Mouse (Mus musculus): Measurements from ENCODE around the gene Shank2. TPM values are rescaled to one million over a fixed set of nuclear protein-coding genes. Genes with fewer than 3 reads are reported as not detected.

Shank2 gene
- polyA plus RNA-seq, 1 experiment from 2014 or later: 3.3 TPM

GRCm38 (mm10) chr7:144426594-144426993 lies 424.9 kb downstream of the Shank2 start:
- ATAC-seq (ENCODE audit: low FRiP score, low read depth): no peak
- no peaks in the 10 kb centered on the region for H3K36me3 ChIP-seq
- H3K4me1 ChIP-seq: no peaks in the 10 kb centered on the region
- no peak overlapping the region for H3K4me2 ChIP-seq (replicated peaks)
- 78% methylated on average over 3 of the region's 3 CpGs for WGBS
- no peaks in the 10 kb centered on the region for H3K9me3 ChIP-seq
- no peak overlapping the region for H3K4me3 ChIP-seq
- no peak overlapping the region for H3K27ac ChIP-seq
- no peak overlapping the region for H3K9ac ChIP-seq
- no peaks in the 10 kb centered on the region for H3K27me3 ChIP-seq (replicated peaks)

- no peak for ATAC-seq (ENCODE audit: low FRiP score, low read depth)
- Histone ChIP-seq H3K4me1 (no peaks in the 10 kb centered on the region), H3K9ac (no peak overlapping the region), H3K36me3 (no peaks in the 10 kb centered on the region), H3K4me3 (no peak overlapping the region), H3K27me3 (replicated peaks) (no peaks in the 10 kb centered on the region), H3K9me3 (no peaks in the 10 kb centered on the region), H3K4me2 (replicated peaks) (no peak overlapping the region), H3K27ac (no peak overlapping the region)
- 83% methylated on average over 3 of the region's 3 CpGs for WGBS
These were observed 425.7 kb downstream of the Shank2 start for GRCm38 (mm10) chr7:144427460-144427859.

DNA sequence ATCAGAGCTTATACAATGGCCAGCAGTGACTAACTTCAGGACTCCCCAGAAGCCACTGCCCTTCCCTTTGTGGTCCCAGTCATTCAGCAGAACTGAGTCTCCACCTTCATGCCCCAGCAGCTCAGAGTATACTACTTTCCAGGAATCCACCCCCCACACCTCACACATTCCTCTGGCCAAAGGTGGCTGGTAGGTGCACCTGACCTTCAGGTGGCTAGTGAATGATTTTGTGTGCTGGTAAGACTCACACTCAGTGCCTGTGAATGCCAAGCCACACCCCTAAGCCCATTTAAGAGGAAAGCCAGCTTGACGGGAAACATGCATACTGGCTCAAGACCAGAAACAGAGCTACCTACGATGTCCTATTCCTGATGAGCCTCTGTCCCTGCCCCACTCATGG lies 431.2 kb downstream of the Shank2 start:
- H3K9me3 ChIP-seq: no peaks in the 10 kb centered on the region
- H3K36me3 ChIP-seq: peaks cover 25% of the 10 kb centered on the region
- no peak for ATAC-seq (ENCODE audit: low FRiP score, low read depth)
- H3K27me3 ChIP-seq (replicated peaks): no peaks in the 10 kb centered on the region
- H3K4me2 ChIP-seq (replicated peaks): no peak overlapping the region
- no peak overlapping the region for H3K27ac ChIP-seq
- H3K4me1 ChIP-seq: no peaks in the 10 kb centered on the region
- H3K9ac ChIP-seq: no peak overlapping the region
- WGBS: 75% methylated on average over 2 of the region's 2 CpGs
- H3K4me3 ChIP-seq: no peak overlapping the region

GRCm38 (mm10) chr7:144438811-144439210 lies 437.1 kb downstream of the Shank2 start:
- H3K27ac ChIP-seq: no peak overlapping the region
- H3K4me3 ChIP-seq: no peak overlapping the region
- no peaks in the 10 kb centered on the region for H3K9me3 ChIP-seq
- no peak overlapping the region for H3K4me2 ChIP-seq (replicated peaks)
- ATAC-seq (ENCODE audit: low FRiP score, low read depth): no peak
- H3K27me3 ChIP-seq (replicated peaks): no peaks in the 10 kb centered on the region
- H3K4me1 ChIP-seq: no peaks in the 10 kb centered on the region
- peaks cover 75% of the 10 kb centered on the region for H3K36me3 ChIP-seq
- H3K9ac ChIP-seq: no peak overlapping the region
- 96% methylated on average over 7 of the region's 7 CpGs for WGBS

DNA sequence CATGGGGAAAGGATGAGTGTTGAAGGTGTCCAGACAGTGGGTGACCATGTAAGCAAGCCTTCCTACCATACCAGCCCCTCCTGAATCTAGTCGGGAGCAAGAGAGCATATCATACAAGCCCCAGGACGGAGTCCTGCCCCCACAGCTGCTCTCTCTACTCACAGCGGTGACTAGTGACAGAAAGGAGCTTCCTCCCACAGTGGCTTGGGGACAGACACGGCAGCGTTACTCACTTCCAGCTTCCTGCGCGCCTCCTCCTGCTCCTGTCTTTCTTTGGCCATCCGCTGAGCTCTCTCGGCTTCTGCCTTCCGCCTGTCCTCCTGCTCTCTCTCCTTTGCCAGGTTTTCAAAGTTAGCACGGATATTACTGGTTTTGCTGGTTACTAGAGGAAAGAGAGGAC lies 439.7 kb downstream of the Shank2 start:
- WGBS: 94% methylated on average over 11 of the region's 11 CpGs
- no peak overlapping the region for H3K4me3 ChIP-seq
- H3K4me1 ChIP-seq: no peaks in the 10 kb centered on the region
- H3K9ac ChIP-seq: no peak overlapping the region
- no peak for ATAC-seq (ENCODE audit: low FRiP score, low read depth)
- H3K36me3 ChIP-seq: peaks cover 89% of the 10 kb centered on the region
- no peaks in the 10 kb centered on the region for H3K9me3 ChIP-seq
- no peak overlapping the region for H3K4me2 ChIP-seq (replicated peaks)
- no peak overlapping the region for H3K27ac ChIP-seq
- H3K27me3 ChIP-seq (replicated peaks): no peaks in the 10 kb centered on the region

GRCm38 (mm10) chr7:144441976-144442375 lies 440.2 kb downstream of the Shank2 start:
- no peaks in the 10 kb centered on the region for H3K4me1 ChIP-seq
- 90% methylated on average over 4 of the region's 4 CpGs for WGBS
- no peak overlapping the region for H3K4me3 ChIP-seq
- ATAC-seq (ENCODE audit: low FRiP score, low read depth): no peak
- no peaks in the 10 kb centered on the region for H3K9me3 ChIP-seq
- no peak overlapping the region for H3K4me2 ChIP-seq (replicated peaks)
- no peak overlapping the region for H3K9ac ChIP-seq
- H3K27me3 ChIP-seq (replicated peaks): no peaks in the 10 kb centered on the region
- H3K36me3 ChIP-seq: peaks cover 89% of the 10 kb centered on the region
- H3K27ac ChIP-seq: no peak overlapping the region

DNA sequence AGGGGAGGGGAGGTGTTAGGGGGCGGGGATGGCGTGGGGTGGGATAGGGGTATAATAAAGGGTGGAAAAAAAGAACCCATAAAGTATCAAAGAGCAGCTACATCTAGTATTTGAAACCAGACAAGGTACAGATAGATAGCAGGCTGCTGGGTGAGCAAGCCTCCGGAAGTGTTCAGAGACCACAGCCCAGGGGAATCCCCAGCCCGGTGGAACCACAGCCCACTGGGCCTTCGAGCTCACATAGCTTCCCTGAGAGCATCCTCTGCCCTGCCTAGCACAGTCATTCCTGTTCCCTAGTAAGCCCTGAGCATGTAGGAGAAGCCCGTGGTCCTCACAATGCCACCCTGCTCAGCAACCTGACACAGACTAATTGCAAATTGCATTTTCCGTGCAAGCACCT lies 443.1 kb downstream of the Shank2 start:
- Histone ChIP-seq H3K4me2 (replicated peaks) (no peak overlapping the region), H3K9me3 (no peaks in the 10 kb centered on the region), H3K27me3 (replicated peaks) (no peaks in the 10 kb centered on the region), H3K9ac (no peak overlapping the region), H3K27ac (no peak overlapping the region), H3K4me1 (no peaks in the 10 kb centered on the region), H3K4me3 (no peak overlapping the region), H3K36me3 (peaks cover 87% of the 10 kb centered on the region)
- no peak for ATAC-seq (ENCODE audit: low FRiP score, low read depth)
- WGBS: 87% methylated on average over 7 of the region's 7 CpGs

- Histone ChIP-seq H3K27ac (no peak overlapping the region), H3K4me2 (replicated peaks) (no peak overlapping the region), H3K4me1 (no peaks in the 10 kb centered on the region), H3K36me3 (peaks cover 86% of the 10 kb centered on the region), H3K4me3 (no peak overlapping the region), H3K9me3 (no peaks in the 10 kb centered on the region), H3K27me3 (replicated peaks) (no peaks in the 10 kb centered on the region), H3K9ac (no peak overlapping the region)
- 86% methylated on average over 3 of the region's 3 CpGs for WGBS
- no peak for ATAC-seq (ENCODE audit: low FRiP score, low read depth)
These were observed 445.4 kb downstream of the Shank2 start for GRCm38 (mm10) chr7:144447146-144447545.

DNA sequence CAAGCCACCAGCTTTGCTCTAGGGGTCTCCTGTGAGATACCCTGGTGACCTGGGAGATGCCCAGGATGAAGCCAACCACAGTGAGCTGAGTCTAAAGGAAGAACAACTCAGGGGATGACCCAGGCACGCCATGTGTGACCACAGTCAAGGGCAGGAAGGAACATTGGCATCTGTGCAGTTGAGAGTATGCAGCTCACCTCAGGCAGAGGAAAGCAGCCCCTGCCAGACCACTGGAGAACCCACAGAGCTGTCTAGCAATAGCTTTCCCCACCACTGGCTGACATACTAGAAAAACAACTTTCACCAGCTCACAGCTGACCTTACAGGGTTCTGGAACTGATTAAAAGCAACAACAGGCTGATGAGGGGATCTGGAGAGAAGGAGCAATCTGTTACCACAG lies 446.5 kb downstream of the Shank2 start:
- Histone ChIP-seq H3K27ac (no peak overlapping the region), H3K36me3 (peaks cover 89% of the 10 kb centered on the region), H3K4me3 (no peak overlapping the region), H3K4me1 (no peaks in the 10 kb centered on the region), H3K9me3 (no peaks in the 10 kb centered on the region), H3K9ac (no peak overlapping the region), H3K4me2 (replicated peaks) (no peak overlapping the region), H3K27me3 (replicated peaks) (no peaks in the 10 kb centered on the region)
- WGBS: 79% methylated on average over 1 of the region's 1 CpGs
- no peak for ATAC-seq (ENCODE audit: low FRiP score, low read depth)

DNA sequence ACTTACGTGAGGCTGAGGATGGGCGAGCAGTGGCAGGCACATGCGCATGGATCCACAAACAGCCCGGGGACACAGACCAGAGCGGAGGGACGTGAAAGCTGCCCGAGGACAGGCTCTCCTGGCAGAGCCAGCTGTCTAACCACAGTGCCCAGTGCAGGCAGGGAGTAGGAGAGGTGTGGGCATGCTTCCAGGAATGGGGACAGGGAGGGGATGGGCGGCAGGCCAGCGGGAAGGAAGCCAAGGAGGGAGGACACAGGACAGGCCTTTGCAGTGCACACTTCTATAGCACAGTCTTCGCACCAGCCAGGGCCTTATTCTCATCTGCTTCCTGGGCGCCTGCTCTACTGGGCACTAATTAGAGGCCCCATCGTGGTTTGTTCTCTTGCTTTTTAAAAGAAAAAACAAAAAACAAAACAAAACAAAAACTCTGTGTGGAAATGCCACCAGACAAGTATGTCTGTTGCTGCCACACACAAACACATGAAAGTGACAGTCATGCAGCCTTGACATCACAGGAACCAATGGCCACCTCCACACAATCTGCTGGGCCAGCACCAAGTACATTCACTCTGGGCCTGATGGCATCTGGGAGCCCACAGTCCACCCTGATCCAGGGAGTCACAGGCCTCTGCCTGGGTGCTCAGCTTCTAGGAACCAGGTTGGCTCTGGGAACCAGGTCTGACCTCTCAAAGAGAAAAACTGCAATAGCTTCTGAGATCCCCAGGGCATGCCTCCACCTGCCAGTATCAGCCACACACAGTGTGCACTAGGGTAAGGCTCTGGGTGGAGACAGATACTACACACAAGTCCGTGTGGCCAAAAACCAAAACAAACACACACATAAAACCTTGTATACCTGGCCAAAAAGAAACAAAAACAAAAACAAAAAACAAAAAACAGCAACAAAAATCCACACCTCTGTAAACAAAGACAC lies 448.2 kb downstream of the Shank2 start:
- Histone ChIP-seq H3K4me1 (no peaks in the 10 kb centered on the region), H3K4me3 (no peak overlapping the region), H3K27me3 (replicated peaks) (no peaks in the 10 kb centered on the region), H3K9me3 (no peaks in the 10 kb centered on the region), H3K27ac (no peak overlapping the region), H3K4me2 (replicated peaks) (no peak overlapping the region), H3K9ac (no peak overlapping the region), H3K36me3 (peaks cover 97% of the 10 kb centered on the region)
- 96% methylated on average over 13 of the region's 13 CpGs for WGBS
- no peak; the same call in 1 of the 2 replicates for ATAC-seq (ENCODE audit: low FRiP score, low read depth)

- no peak for ATAC-seq (ENCODE audit: low FRiP score, low read depth)
- no peaks in the 10 kb centered on the region for H3K9me3 ChIP-seq
- H3K9ac ChIP-seq: no peak overlapping the region
- H3K4me1 ChIP-seq: no peaks in the 10 kb centered on the region
- H3K36me3 ChIP-seq: peaks cover 97% of the 10 kb centered on the region
- no peak overlapping the region for H3K4me3 ChIP-seq
- H3K4me2 ChIP-seq (replicated peaks): no peak overlapping the region
- no peak overlapping the region for H3K27ac ChIP-seq
- no peaks in the 10 kb centered on the region for H3K27me3 ChIP-seq (replicated peaks)
- WGBS: 96% methylated on average over 9 of the region's 9 CpGs
These were observed 448.9 kb downstream of the Shank2 start for GRCm38 (mm10) chr7:144450661-144451060.

- no peak overlapping the region for H3K4me3 ChIP-seq
- H3K27me3 ChIP-seq (replicated peaks): no peaks in the 10 kb centered on the region
These were observed 457.2 kb downstream of the Shank2 start for GRCm38 (mm10) chr7:144458881-144459280.

More at GRCm38 (mm10) chr7:144458881-144459280, 457.2 kb downstream of the Shank2 start:
- ATAC-seq (ENCODE audit: low FRiP score, low read depth): no peak
- Histone ChIP-seq H3K27ac (no peak overlapping the region), H3K9ac (no peak overlapping the region), H3K4me1 (no peaks in the 10 kb centered on the region), H3K36me3 (peaks cover 99% of the 10 kb centered on the region), H3K9me3 (no peaks in the 10 kb centered on the region), H3K4me2 (replicated peaks) (no peak overlapping the region)
- 97% methylated on average over 1 of the region's 1 CpGs for WGBS
